Mouse (Mus musculus) hindbrain, postnatal 0 days (tissue): ENCODE measurements at regions not wholly inside any gene's neighbourhood (a gene's known extent, or its start where the extent isn't known, plus 50 kb on each side); places are given as distances from the start of the nearest gene placed in this dataset.

Experiments
- ATAC-seq: fragments of 200-750 bp; cut with Nextera tagmentation; 2 replicates; pipeline ENCODE4 v1.8.0; 2017; ENCODE audit warnings: mild to moderate bottlenecking, moderate TSS enrichment, moderate library complexity
- DNase-seq: peaks from one replicate; pipeline ENCODE4 v3.0.0-alpha.2; 2015; ENCODE audit warnings: low spot score
- H3K27ac ChIP-seq: fragments of 300-500 bp; sonication (generic); 2 replicates; pipeline ENCODE4 v1.5.1; 2014; ENCODE audit warnings: mild to moderate bottlenecking
- H3K27me3 ChIP-seq: fragments of 300-500 bp; sonication (generic); 2 replicates; pipeline ENCODE4 v1.6.1; 2014; ENCODE audit warnings: low read length, mixed read lengths; ENCODE audit not compliant: insufficient read depth
- H3K36me3 ChIP-seq: fragments of 300-500 bp; sonication (generic); 2 replicates; pipeline ENCODE4 v1.6.1; 2014; ENCODE audit warnings: low read length, mixed read lengths; ENCODE audit not compliant: insufficient read depth
- H3K4me1 ChIP-seq: fragments of 300-500 bp; sonication (generic); 2 replicates; pipeline ENCODE4 v1.6.1; 2014; ENCODE audit warnings: antibody characterized with exemption, low read length, mixed read lengths; ENCODE audit not compliant: insufficient read depth
- H3K4me2 ChIP-seq: fragments of 300-500 bp; sonication (generic); 2 replicates; pipeline ENCODE4 v1.6.1; 2014; ENCODE audit warnings: low read depth, mild to moderate bottlenecking, low read length, moderate library complexity, mixed read lengths
- H3K4me3 ChIP-seq: fragments of 300-500 bp; sonication (generic); 2 replicates; pipeline ENCODE4 v1.5.1; 2014; ENCODE audit warnings: low read length
- H3K9ac ChIP-seq: fragments of 300-500 bp; sonication (generic); replicated peaks from 2 replicates; pipeline ENCODE4 v1.6.1; 2014; ENCODE audit warnings: mild to moderate bottlenecking, low read length, moderate library complexity, mixed read lengths
- H3K9me3 ChIP-seq: fragments of 300-500 bp; sonication (generic); 2 replicates; pipeline ENCODE4 v1.6.1; 2016; ENCODE audit warnings: low read length, mixed read lengths
- CTCF ChIP-seq: IDR thresholded peaks from 2 replicates; pipeline ENCODE4 v1.5.1; 2016; ENCODE audit warnings: antibody characterized with exemption, control low read depth, low read depth
- WGBS: fragments of 180-500 bp; shearing (Covaris S2); extraction: QIAGEN DNeasy Blood & Tissue Kit; methylation state at CpG from one replicate; pipeline ENCODE4 v1.1.7; 2014; 5-methylcytosine and 5-hydroxymethylcytosine counted together

GRCm38 (mm10) chr6:59713004-59713403, 286.9 kb upstream of the Gprin3 start:
- Histone ChIP-seq H3K27ac (no peak overlapping the region), H3K9me3 (no peaks in the 10 kb centered on the region), H3K4me1 (no peaks in the 10 kb centered on the region), H3K27me3 (no peaks in the 10 kb centered on the region), H3K9ac (no peak overlapping the region), H3K4me2 (no peak overlapping the region), H3K4me3 (no peak overlapping the region), H3K36me3 (no peaks in the 10 kb centered on the region)
- no peak for ATAC-seq
- TF ChIP-seq CTCF = no peak
- no peak for DNase-seq

DNA sequence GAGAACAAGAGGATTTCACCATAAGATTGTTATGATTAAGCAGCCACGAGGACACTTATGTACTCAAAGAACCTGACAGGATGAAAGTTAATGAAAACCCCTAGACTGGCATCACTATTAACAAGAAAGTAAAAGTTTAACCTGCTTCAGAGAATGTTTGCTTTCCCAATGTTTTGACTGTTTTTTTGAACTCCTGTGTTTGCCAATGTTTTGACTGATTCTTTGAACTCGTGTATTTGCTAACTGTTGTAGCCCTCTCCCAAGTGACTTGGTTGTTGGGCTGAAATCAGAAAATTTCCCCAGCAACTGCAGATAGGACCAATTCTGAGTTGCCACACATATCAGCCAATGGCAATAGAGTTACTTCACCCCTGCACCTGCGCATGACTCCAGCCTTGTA, 258.9 kb upstream of the Gprin3 start:
- no peaks in the 10 kb centered on the region for H3K4me1 ChIP-seq
- 89% methylated on average over 3 of the region's 3 CpGs for WGBS
- no peak overlapping the region for H3K27ac ChIP-seq
- no peak overlapping the region for H3K9ac ChIP-seq
- DNase-seq = no peak
- no peak overlapping the region for H3K4me3 ChIP-seq
- H3K36me3 ChIP-seq = no peaks in the 10 kb centered on the region
- no peak for TF ChIP-seq CTCF
- no peaks in the 10 kb centered on the region for H3K27me3 ChIP-seq
- no peak overlapping the region for H3K4me2 ChIP-seq
- H3K9me3 ChIP-seq = no peaks in the 10 kb centered on the region
- no peak for ATAC-seq

DNA sequence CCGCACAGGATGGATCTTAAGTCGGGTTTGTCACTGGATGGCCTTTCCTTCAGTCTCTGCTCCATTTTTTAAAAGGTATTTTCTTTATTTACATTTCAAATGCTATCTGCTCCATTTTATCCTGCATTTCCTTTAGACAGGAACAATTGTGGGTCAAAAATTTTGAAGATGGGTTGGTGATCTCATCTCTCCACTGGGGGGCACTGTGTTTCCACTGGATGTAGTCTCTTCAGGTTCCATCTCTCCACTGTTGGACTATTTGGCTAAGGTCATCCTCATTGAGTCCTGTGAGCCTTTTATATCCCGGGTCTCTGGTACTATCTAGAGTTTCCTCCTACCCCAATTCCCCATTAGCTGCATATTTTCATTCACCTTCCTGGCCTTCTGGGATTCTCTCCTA, 241.3 kb upstream of the Gprin3 start:
- Histone ChIP-seq H3K27ac (no peak overlapping the region), H3K4me1 (no peaks in the 10 kb centered on the region), H3K4me2 (no peak overlapping the region), H3K36me3 (no peaks in the 10 kb centered on the region), H3K27me3 (no peaks in the 10 kb centered on the region), H3K9me3 (no peaks in the 10 kb centered on the region), H3K4me3 (no peak overlapping the region), H3K9ac (no peak overlapping the region)
- DNase-seq = peak; percentile 8
- peak; percentile 34; the same call in 1 of the 2 replicates for TF ChIP-seq CTCF
- no peak for ATAC-seq
- 60% methylated on average over 3 of the region's 3 CpGs for WGBS
